Mouse (Mus musculus) leukemia stem cell, adult 10-12 weeks (primary cell): Measurements from ENCODE around the gene Tac2. TPM values are rescaled to one million over a fixed set of nuclear protein-coding genes. Genes with fewer than 3 reads are reported as not detected.

Experiments used
- polyA plus RNA-seq: library from polyadenylated mRNA; stranded (reverse); fragments of >175 nt; gene quantifications from 2 replicates; pipeline ENCODE4 v1.2.3, GENCODE M21; 2012; ENCODE audit warnings: low replicate concordance

The Tac2 gene
- polyA plus RNA-seq = 0.77 and 2.2 TPM in 2 replicates

GRCm38 (mm10) chr10:127724178-127724577 is at the start of gene Tac2:
TSS of gene Tac2 (plus strand) at chr10:127724478.

GRCm38 (mm10) chr10:127704766-127705220 is 19.5 kb upstream of the Tac2 start, which contains the start of gene Myo1a:
TSS of gene Myo1a (plus strand) at chr10:127705170.

DNA sequence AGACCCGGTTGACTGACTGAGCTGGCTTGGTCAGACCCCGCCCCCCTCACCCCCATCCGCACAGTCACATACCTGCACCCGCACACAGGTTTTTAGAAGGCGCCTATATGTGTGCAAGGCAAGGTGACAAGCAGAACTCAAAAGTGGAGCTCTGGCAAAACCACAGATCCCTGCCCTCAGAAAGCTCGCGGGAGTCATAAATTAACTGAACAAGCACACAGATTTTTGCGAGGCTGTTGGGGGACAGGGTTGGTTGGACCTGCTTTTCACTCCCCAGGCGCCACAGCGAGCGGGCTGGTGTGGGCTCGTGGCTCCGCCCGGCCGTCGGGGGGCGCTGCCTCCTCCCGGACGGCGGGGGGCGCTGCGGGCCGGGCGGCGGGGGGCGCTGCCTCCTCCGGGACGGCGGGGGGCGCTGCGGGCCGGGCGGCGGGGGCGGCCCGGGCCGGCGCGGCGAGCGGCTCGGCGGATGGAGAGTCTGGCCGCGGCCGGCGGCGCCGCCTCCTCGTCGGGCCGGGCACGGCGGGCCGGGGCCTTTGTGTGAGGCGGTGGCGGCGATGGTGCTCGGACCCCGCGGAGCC is 14.9 kb downstream of the Tac2 start, which contains the start of gene Zbtb39:
Gene Zbtb39, plus strand, starts transcription at position 456 of the 578 bp plus-strand sequence.

DNA sequence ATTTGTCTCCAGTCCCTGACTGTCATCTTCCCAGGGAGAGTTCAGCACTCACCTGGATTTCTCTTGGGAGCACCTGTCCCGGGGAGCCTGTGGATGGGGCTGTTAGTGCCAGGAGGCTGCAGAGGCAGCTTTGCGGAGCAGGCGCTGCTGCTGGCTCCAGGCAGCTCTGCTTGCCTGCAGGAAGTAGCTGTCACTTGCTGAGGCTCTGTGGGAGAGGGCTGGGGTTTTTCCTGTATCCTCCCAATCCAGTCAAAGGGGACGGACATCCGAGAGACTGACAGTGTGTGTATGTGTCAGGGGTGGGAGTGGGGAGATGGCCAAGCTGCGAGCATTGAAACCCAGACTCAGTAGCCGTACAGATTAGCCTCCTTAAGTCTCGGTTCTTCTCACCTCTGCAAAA is 27.3 kb downstream of the Tac2 start, which contains the start of gene Gpr182:
Gene Gpr182, minus strand, starts transcription at position 185 of the 400 bp plus-strand sequence.

DNA sequence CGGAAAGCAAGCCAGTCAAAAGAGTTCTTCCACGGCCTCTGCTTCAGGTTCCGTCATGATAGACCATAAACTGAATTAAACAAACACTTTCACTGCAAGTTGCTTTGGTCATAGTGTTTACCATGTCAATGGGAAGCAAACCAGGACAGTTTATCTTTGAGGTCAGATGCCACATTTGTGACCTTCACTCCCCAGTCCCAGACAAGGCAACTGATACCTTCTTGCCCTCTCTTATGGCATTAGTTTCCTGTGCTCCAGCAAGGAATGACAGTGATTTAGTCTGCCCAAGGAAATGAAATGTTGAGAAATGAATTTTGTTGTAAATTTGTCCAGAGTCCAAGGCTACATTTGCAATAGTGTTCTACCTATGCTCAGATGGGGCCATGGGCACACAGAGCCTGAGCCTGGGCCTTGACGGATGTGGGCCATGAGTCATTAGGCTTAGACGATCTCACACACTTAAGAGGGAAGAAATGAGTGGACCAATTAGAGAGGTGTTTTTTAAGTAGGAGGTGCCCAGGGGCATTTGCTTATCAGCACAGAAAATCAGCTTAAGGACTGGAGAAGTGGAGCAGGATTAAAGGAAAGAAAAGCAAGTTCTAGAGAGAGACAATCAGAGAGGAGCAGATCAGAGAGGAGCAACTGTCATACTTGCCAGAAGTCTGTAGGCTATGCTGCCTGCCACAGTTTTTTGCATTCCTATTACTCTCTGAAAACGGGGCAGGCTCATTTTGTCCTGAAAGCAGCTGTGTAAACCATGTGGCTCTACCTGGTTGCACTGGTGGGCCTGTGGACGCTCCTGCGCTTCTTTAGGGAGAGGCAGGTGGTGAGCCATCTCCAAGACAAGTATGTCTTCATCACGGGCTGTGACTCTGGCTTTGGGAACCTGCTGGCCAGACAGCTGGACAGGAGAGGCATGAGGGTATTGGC is 35.2 kb downstream of the Tac2 start, which contains the start of the genes Rdh1 and Rdh16f1:
Gene Rdh1, plus strand, starts transcription at position 541 of the 930 bp plus-strand sequence.
Gene Rdh16f1, plus strand, starts transcription at position 607 of the 930 bp plus-strand sequence.

GRCm38 (mm10) chr10:127776011-127776410 is 51.7 kb downstream of the Tac2 start, which contains the start of gene Rdh9:
TSS of gene Rdh9 (plus strand) at chr10:127776386.

Other genes with a start within 250 kb of the Tac2 start
- gene Stac3, start 222.8 kb upstream of the Tac2 start, polyA plus RNA-seq = 0.28 and 0.34 TPM in 2 replicates
- 3.2 and 4.0 TPM in 2 replicates for gene Ndufa4l2, start 209.5 kb upstream of the Tac2 start, polyA plus RNA-seq
- gene Shmt2, start 202.0 kb upstream of the Tac2 start, polyA plus RNA-seq = 339 and 390 TPM in 2 replicates
- gene Nxph4, start 189.9 kb upstream of the Tac2 start, polyA plus RNA-seq = not detected in 2 replicates
- 73.7 and 96.9 TPM in 2 replicates for gene Lrp1, start 103.3 kb upstream of the Tac2 start, polyA plus RNA-seq
- 9.7 and 120 TPM in 2 replicates for gene Stat6, start 81.5 kb upstream of the Tac2 start, polyA plus RNA-seq
- gene Nemp1, start 57.6 kb upstream of the Tac2 start, polyA plus RNA-seq = 3.4 and 6.8 TPM in 2 replicates
- 56.8 and 64.3 TPM in 2 replicates for gene Nab2, start 55.9 kb upstream of the Tac2 start, polyA plus RNA-seq
- gene Myo1a, start 19.3 kb upstream of the Tac2 start, polyA plus RNA-seq = 0.12 and 0.22 TPM in 2 replicates
- 1.2 and 2.7 TPM in 2 replicates for gene Zbtb39, start 15.1 kb downstream of the Tac2 start, polyA plus RNA-seq
- 0.93 and 12.9 TPM in 2 replicates for gene Gpr182, start 27.3 kb downstream of the Tac2 start, polyA plus RNA-seq
- gene Rdh1, start 35.2 kb downstream of the Tac2 start, polyA plus RNA-seq = 0.07 TPM in 1 of 2 replicates, not detected in the other
- not detected in 2 replicates for gene Rdh16f1, start 35.3 kb downstream of the Tac2 start, polyA plus RNA-seq
- not detected in 2 replicates for gene Rdh9, start 51.9 kb downstream of the Tac2 start, polyA plus RNA-seq
- 0.14 TPM in 1 of 2 replicates, not detected in the other for gene Rdh16, start 76.7 kb downstream of the Tac2 start, polyA plus RNA-seq
- gene Rdh19, start 125.5 kb downstream of the Tac2 start, polyA plus RNA-seq = not detected in 2 replicates
- gene Rdh16f2, start 142.0 kb downstream of the Tac2 start, polyA plus RNA-seq = not detected in 2 replicates
- not detected in 2 replicates for gene Rdh7, start 164.3 kb downstream of the Tac2 start, polyA plus RNA-seq
- 0.21 TPM in 1 of 2 replicates, not detected in the other for gene Sdr9c7, start 174.0 kb downstream of the Tac2 start, polyA plus RNA-seq